Mouse (Mus musculus) frontal cortex, postnatal 10 days (tissue): ENCODE results near the gene Padi2.

ENCODE experiments used
- DNase-seq, 2 experiments: peaks; one replicate each; pipeline ENCODE4 v3.0.0; 2022; ENCODE audit warnings: low spot score in 2 of 2, mixed read lengths in 1 of 2

The Padi2 gene

GRCm38 (mm10) chr4:140919974-140920836 lies 14.1 kb downstream of the Padi2 start:
- DNase-seq, result no peak

DNA sequence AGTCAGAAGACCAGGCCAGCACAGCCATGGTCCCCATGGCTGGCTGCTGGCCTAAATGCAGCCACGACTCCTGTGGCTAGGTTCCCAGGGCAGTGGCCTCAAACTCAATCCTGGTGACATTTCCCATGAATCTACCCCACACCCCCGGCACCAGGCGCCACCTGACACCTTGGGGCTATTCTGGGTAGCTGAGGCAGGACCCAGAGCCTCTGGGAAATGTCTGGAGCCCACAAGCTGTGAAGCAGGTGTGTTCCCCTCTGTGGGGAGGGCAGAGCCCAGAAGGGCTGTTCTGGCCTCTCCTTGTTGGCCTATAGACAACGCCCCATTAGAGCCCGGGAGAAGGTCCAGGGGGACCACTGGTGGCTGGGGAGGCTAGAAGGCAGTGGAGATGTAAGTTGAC lies 16.4 kb downstream of the Padi2 start:
- DNase-seq, result no peak

DNA sequence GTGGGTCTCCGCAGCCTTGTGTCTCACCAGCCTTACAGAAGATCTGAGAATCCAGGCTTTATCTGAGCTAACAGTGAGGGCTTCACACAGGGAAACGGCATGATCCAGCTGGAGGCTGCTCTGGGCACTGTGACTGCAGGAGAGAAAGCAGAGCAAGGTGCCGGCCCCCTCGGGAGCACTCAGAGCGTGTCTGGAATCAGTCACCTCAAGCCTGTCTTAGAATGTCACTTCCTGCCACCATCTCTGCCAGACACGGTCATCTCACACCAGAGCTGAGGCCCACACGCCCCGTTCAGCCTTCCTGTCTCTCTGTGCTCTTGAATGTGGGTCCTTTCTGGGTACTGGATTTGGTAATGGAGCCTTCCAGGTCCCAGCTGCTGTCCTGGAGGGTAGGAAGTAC lies 19.5 kb downstream of the Padi2 start:
- DNase-seq, result no peak

GRCm38 (mm10) chr4:140928349-140928748 lies 22.2 kb downstream of the Padi2 start:
- no peak for DNase-seq

GRCm38 (mm10) chr4:140929745-140930144 lies 23.6 kb downstream of the Padi2 start:
- DNase-seq, result peak; percentile 35 to 65

GRCm38 (mm10) chr4:140930900-140931470 lies 24.8 kb downstream of the Padi2 start:
- no peak for DNase-seq

- DNase-seq, result no peak
Measured at GRCm38 (mm10) chr4:140935643-140936042, 29.5 kb downstream of the Padi2 start.

DNA sequence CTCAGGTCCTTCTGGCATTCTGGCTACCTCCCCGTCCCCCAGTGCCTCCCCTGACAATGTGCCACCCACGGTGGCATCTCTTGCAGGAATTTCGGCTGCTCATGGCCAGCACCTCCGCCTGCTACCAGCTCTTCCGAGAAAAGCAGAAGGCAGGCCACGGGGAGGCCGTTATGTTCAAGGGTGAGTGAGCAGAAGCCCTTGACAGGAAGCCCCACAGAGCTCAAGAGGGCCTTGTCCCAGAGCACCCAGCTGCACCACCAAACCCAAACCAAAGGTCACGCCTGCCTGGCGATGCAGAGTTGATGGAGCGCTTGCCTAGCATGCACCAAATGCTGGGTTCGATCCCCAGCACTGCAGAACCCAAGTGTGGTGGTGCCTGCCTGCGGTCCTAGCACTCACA lies 38.2 kb downstream of the Padi2 start:
- DNase-seq, result no peak

- DNase-seq, result no peak
Measured at GRCm38 (mm10) chr4:140944961-140945442, 38.9 kb downstream of the Padi2 start.

DNA sequence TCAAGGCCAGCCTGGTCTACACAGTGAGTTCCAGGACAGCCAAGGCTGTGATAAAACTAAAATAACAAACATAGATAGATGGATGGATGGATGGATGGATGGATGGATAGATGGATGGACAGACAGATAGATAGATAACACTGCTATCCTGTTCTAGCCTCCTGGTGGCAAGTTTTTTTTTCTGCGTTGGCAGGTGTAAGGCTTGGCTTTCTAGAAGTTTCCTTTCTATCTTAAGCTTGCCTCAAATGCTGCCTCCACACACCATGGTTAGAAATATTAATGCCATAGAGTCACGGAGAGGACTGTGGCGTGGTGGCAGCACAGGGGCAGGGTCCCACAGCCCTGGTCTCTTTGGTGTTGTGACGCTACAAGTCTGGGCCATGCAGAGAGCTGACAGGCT lies 39.4 kb downstream of the Padi2 start:
- no peak for DNase-seq

DNA sequence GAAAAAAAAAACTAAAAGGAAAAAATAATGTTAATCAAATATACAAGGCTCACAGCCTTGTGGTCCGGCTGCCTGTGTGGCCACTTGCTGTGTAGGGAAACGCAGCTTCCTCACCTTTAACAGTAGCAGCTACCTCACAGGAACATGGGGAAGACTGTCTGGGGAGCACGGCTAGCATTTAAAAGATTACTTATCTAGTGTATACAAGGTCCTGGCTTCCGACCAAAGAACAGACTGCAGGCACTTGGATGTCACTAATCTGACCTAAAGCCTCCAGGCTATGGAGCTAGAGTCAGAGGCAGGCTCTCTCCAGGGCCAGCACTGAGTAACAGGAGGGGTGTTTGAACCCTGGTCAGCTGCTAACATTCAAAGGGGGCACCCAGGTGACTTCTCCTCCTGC lies 39.9 kb downstream of the Padi2 start:
- no peak for DNase-seq

GRCm38 (mm10) chr4:140946580-140947205 lies 40.5 kb downstream of the Padi2 start:
- no peak for DNase-seq

- DNase-seq, result no peak
Measured at GRCm38 (mm10) chr4:140947487-140948440, 41.6 kb downstream of the Padi2 start.

GRCm38 (mm10) chr4:140948481-140948880 lies 42.3 kb downstream of the Padi2 start:
- DNase-seq, result no peak

GRCm38 (mm10) chr4:140949052-140949451 lies 42.9 kb downstream of the Padi2 start:
- DNase-seq, result no peak

- DNase-seq, result no peak
Measured at GRCm38 (mm10) chr4:140949616-140950015, 43.5 kb downstream of the Padi2 start.

DNA sequence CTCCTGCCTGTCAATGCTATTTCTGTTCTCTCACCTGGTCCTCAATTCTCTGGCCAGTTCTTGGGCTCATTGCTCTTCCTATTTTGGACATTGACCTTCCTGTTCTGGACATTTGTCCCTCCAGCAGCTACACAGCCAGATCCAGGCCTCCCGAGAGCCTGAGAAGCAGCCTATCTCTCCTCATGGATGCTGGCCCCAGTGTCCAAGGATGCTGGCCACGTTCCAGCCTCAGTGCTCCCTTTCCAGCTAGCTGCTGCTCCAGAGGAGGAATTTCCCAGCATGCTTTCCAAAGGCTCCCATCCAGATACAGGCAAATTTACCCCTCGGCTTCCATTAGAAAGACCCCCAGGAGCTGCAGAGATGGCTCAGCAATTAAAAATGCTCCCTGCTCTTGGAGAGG lies 44.4 kb downstream of the Padi2 start:
- DNase-seq, result no peak

DNA sequence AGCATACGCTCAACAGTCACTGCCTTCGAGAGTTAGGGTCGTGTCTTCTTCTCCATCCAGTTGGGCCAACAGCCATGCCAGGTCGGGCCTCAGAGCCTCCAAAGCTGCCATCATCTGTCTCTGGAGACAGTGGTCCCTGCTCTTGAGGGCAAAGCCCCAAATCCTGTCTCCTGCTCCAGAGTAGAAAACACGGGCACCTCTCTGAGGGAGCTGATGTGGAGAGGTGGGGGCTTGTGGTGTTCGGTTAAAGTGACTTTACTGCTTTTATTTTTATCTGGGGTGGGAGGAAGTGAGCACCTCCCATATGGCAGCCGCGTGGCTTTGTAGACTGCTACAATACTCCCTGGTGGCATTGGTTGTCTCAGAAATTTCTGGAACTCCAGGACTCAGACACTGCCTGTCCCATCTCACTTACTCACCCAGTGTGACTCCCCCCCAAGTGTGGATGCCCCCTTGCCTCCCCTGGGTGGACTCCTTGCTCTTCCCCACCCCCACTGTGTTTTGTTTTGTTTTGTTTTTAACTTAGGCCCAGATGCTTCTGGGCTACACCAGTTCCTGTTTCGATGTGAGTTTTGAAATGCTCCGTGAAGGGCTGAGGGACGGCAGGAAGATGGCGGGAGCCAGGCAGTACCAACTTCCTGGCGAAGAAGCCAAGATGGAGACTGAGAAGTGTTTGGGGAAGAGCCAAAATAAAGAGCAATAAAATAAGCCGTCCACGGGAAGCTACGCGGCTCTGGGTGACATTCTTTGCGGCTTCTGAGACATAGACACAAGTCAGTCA lies 45.9 kb downstream of the Padi2 start:
- no peak for DNase-seq

- DNase-seq, result no peak
Measured at GRCm38 (mm10) chr4:140957131-140957702, 51.1 kb downstream of the Padi2 start.

GRCm38 (mm10) chr4:140957725-140958124 lies 51.6 kb downstream of the Padi2 start:
- peak; percentile 71 to 79 for DNase-seq
